Mouse (Mus musculus) limb, embryonic 11.5 days (tissue): ENCODE measurements at regions not wholly inside any gene's neighbourhood (a gene's known extent, or its start where the extent isn't known, plus 50 kb on each side); places are given as distances from the start of the nearest gene placed in this dataset.

Source experiments
- ATAC-seq: fragments of 200-750 bp; cut with Nextera tagmentation; 2 replicates; pipeline ENCODE4 v1.8.0; 2017; ENCODE audit warnings: low read depth; ENCODE audit not compliant: insufficient number of reproducible peaks, low FRiP score, low TSS enrichment
- DNase-seq: peaks from one replicate; pipeline ENCODE4 v3.0.0-alpha.2; 2015; ENCODE audit warnings: low spot score
- H3K27ac ChIP-seq: fragments of 300-500 bp; sonication (generic); replicated peaks from 2 replicates; pipeline ENCODE4 v1.5.1; 2014; ENCODE audit warnings: low read depth, mild to moderate bottlenecking, low read length
- H3K27me3 ChIP-seq: fragments of 300-500 bp; sonication (generic); 2 replicates; pipeline ENCODE4 v1.6.1; 2014; ENCODE audit warnings: mild to moderate bottlenecking, low read length, mixed read lengths; ENCODE audit not compliant: control insufficient read depth, insufficient read depth
- H3K36me3 ChIP-seq: fragments of 300-500 bp; sonication (generic); 2 replicates; pipeline ENCODE4 v1.6.1; 2014; ENCODE audit warnings: mild to moderate bottlenecking, low read length, moderate library complexity, mixed read lengths; ENCODE audit not compliant: control insufficient read depth, insufficient read depth
- H3K4me1 ChIP-seq: fragments of 300-500 bp; sonication (generic); 2 replicates; pipeline ENCODE4 v1.6.1; 2014; ENCODE audit warnings: low read length, mixed read lengths; ENCODE audit not compliant: control insufficient read depth, insufficient read depth
- H3K4me2 ChIP-seq: fragments of 300-500 bp; sonication (generic); 2 replicates; pipeline ENCODE4 v1.6.1; 2014; ENCODE audit warnings: low read depth, mild to moderate bottlenecking, moderate library complexity; ENCODE audit not compliant: severe bottlenecking
- H3K4me3 ChIP-seq: fragments of 300-500 bp; sonication (generic); 2 replicates; pipeline ENCODE4 v1.5.1; 2014; ENCODE audit warnings: low read depth, low read length
- H3K9ac ChIP-seq: fragments of 300-500 bp; sonication (generic); 2 replicates; pipeline ENCODE4 v1.6.1; 2014; ENCODE audit warnings: mild to moderate bottlenecking, low read length
- H3K9me3 ChIP-seq: fragments of 300-500 bp; sonication (generic); 2 replicates; pipeline ENCODE4 v1.6.1; 2016; ENCODE audit warnings: low read length; ENCODE audit not compliant: control insufficient read depth
- WGBS: fragments of 180-500 bp; shearing (Covaris S2); extraction: QIAGEN DNeasy Blood & Tissue Kit; methylation state at CpG from one replicate; pipeline ENCODE4 v1.1.7; 2014; 5-methylcytosine and 5-hydroxymethylcytosine counted together

DNA sequence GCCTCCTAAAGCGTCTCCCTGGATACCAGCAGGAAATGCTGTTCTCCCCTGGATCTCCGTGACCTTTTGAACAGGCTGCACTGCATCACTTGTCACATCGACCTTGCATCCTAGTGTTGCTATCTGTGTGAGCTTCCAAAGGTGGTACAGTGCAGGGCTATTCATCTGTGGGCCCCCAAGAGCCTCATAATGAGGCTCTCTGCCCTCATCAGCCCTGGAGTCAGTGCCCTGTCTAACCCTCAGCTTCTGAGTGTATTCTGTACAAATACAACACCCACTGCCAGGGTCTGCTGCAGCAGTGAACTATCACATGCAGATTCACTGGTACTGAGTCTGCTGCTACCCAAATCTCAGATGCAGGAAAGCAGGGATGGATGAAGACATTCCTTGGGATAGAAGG, 282.1 kb upstream of the Myt1l start:
- Histone ChIP-seq H3K9me3 (no peaks in the 10 kb centered on the region), H3K36me3 (no peaks in the 10 kb centered on the region), H3K27me3 (no peaks in the 10 kb centered on the region), H3K9ac (no peak overlapping the region), H3K4me1 (no peaks in the 10 kb centered on the region), H3K4me3 (no peak overlapping the region), H3K27ac (no peak overlapping the region), H3K4me2 (no peak overlapping the region)
- 44% methylated on average over 3 of the region's 3 CpGs for WGBS
- DNase-seq, result no peak
- no peak for ATAC-seq

DNA sequence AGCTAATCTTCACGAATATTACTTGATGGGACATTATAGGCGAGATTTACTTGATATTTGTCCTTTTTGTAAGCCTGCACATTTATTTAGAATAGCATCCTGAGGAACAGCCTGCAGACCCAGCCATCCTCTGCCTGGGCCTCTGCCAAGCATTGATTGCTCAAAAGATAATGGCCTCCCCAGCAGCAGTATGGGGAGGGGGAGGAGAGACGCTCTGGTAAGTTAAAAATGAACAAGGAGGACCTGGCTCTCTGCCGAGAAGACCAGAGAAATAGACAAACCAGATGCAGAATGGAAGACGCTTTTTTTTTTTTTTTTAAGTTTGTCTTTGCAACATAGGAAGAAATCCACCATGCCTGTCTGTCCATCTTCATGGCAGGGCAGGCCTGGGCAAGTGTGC, 280.8 kb upstream of the Myt1l start:
- no peak overlapping the region for H3K27ac ChIP-seq
- DNase-seq, result no peak
- no peaks in the 10 kb centered on the region for H3K9me3 ChIP-seq
- H3K9ac ChIP-seq, result no peak overlapping the region
- H3K4me2 ChIP-seq, result no peak overlapping the region
- no peaks in the 10 kb centered on the region for H3K36me3 ChIP-seq
- WGBS, result 67% methylated on average over 5 of the region's 5 CpGs
- no peaks in the 10 kb centered on the region for H3K4me1 ChIP-seq
- ATAC-seq, result no peak
- H3K4me3 ChIP-seq, result no peak overlapping the region
- H3K27me3 ChIP-seq, result no peaks in the 10 kb centered on the region

DNA sequence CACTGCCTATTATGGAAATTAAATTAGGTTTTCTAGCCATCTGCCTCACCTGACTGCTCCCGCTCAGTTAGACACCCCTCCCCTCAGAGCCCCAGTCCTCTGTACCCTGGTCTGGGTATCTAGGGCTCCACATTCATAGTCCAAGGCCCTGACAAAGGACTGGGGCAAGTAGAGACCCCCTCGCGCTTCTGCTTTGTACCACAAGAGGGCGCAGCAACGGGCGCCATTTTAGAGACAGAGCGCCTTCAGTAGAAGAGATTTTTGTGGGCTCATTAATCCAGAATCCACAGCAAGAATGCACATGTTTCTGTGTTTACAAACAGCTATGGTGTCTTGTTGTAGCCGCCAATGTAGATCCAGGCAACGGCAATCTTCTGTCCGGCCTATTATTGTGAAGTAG, 279.7 kb upstream of the Myt1l start:
- DNase-seq, result no peak
- no peak for ATAC-seq
- H3K4me2 ChIP-seq, result no peak overlapping the region
- H3K36me3 ChIP-seq, result no peaks in the 10 kb centered on the region
- no peak overlapping the region for H3K9ac ChIP-seq
- H3K27ac ChIP-seq, result no peak overlapping the region
- H3K27me3 ChIP-seq, result no peaks in the 10 kb centered on the region
- H3K4me3 ChIP-seq, result no peak overlapping the region
- WGBS, result 89% methylated on average over 10 of the region's 10 CpGs
- no peaks in the 10 kb centered on the region for H3K9me3 ChIP-seq
- H3K4me1 ChIP-seq, result no peaks in the 10 kb centered on the region

DNA sequence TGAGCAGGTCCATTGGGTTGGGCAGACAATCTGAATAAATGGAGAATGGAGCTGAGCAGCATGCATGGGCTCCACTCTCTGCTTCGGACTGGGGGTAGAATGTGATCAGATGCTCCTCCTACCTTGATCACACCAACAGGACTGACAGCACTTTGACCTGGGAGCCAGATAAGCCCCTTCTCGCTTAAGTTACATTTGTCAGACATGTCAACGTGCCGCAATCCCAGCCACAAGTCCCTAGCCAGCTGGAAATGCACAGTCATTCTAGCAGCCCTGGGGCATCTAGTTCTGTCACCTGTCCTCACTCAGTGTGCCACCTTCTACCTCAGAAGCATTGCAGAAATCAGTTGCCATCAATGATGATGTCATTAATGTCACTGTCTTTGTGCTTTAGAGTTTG, 272.1 kb upstream of the Myt1l start:
- no peaks in the 10 kb centered on the region for H3K36me3 ChIP-seq
- H3K9me3 ChIP-seq, result no peaks in the 10 kb centered on the region
- H3K27me3 ChIP-seq, result no peaks in the 10 kb centered on the region
- ATAC-seq (no peak), DNase-seq (no peak)
- no peak overlapping the region for H3K9ac ChIP-seq
- H3K4me1 ChIP-seq, result peaks cover 11% of the 10 kb centered on the region; the same call in 1 of the 2 replicates
- H3K27ac ChIP-seq, result no peak overlapping the region
- 86% methylated on average over 4 of the region's 4 CpGs for WGBS
- H3K4me3 ChIP-seq, result no peak overlapping the region
- no peak overlapping the region for H3K4me2 ChIP-seq

DNA sequence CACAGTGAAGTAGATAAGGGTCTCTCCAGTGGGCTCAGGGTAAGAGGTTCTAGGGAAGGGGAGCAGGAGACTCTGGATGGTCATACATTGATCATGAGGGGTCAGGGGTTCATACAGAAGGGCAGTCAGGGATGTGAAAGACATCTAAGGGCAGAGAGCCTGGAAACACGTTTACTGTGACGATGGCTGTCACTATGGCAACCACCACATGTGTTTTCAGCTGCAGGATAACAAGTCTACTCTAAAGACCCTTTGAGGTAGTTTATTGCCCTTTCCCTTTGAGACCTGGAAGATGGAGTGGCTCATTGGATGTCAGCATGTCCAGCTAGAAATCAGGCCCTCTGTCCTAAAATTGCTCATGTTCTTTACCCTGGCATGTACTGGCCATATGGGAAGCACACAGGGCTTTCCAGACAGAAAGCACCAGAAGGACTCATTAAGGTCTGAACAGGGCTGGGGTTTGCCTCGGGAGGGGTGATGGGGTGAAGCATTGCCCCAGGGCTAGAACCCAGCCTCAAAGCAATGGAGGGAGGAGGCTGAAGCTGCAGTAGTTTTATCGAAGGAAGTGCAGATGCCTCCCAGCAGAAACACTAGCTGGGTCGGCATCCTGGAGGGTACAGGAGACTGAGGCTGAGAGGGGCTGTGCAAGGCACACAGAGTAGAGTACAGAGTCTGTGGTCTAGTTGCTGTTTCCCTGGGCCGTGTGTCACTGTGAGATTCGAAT, 271.0 kb upstream of the Myt1l start:
- Histone ChIP-seq H3K4me2 (no peak overlapping the region), H3K27ac (peak overlapping the region; percentile 23), H3K9me3 (no peaks in the 10 kb centered on the region), H3K4me3 (no peak overlapping the region), H3K27me3 (no peaks in the 10 kb centered on the region), H3K4me1 (peaks cover 11% of the 10 kb centered on the region; the same call in 1 of the 2 replicates), H3K9ac (no peak overlapping the region), H3K36me3 (no peaks in the 10 kb centered on the region)
- ATAC-seq, result peak; percentile 36; the same call in 1 of the 2 replicates
- 15% methylated on average over 7 of the region's 7 CpGs for WGBS
- DNase-seq, result peak; percentile 62

DNA sequence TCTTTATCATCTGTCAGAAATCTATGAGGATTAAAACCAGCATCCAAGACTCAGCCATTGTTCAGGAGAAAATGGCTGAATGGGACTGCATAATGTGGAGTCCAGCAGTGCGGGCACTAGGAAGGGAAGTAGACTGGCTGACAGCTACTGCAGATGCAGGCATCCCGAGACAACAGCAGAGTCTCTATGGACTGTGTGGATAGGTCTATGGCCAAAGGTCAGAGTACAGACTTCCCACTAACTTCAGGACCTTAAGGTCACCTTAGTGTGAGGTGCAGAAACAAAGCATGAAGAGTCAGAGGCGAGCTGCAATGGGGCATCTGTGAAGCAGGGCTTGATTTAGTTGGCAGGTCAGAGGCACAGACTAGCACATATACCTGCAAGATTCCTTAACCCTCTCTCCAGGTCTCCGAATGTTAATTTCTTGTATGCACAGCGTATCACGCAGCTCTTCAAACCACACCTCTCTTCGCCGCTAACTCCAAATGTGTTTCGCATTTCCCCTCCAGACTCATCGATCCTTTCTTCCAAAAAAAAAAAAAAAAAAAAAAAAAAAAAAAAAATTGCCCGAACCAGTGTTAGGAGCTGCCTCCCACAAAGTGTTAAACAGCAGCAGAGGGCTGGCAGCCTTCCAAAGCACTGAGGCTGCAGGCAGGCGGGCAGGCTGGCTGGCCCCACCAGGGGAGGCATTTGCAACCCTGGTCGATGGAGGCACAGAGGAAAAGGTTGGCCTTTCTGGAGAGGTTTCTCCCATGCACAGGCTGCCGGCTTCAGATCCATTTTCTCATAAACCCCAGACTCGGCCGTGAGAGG, 270.2 kb upstream of the Myt1l start:
- WGBS, result 17% methylated on average over 16 of the region's 16 CpGs
- H3K27ac ChIP-seq, result peak overlapping the region; percentile 23
- peak; percentile 83 for ATAC-seq
- no peaks in the 10 kb centered on the region for H3K9me3 ChIP-seq
- H3K36me3 ChIP-seq, result no peaks in the 10 kb centered on the region
- no peak overlapping the region for H3K4me3 ChIP-seq
- peak; percentile 76 for DNase-seq
- no peaks in the 10 kb centered on the region for H3K27me3 ChIP-seq
- H3K4me2 ChIP-seq, result no peak overlapping the region; the same call in 1 of the 2 replicates
- H3K4me1 ChIP-seq, result peaks cover 11% of the 10 kb centered on the region; the same call in 1 of the 2 replicates
- H3K9ac ChIP-seq, result no peak overlapping the region

DNA sequence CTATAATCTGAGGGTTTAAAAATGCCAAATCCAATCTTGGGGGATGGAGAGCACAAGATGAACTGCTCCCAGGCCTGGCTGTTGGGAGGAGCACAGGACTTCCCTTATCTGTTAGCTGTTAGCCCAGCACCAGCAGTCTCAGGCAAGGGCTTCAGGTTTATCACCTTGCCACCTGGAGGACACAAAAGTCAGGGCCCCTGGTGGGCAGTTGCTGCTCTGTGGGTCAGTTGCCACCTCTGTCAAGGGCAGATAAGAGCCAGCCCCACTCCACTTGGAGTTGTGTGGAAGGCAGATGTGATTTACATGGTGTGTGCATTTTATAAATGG, 269.7 kb upstream of the Myt1l start:
- Histone ChIP-seq H3K27me3 (no peaks in the 10 kb centered on the region), H3K9ac (no peak overlapping the region), H3K4me1 (peaks cover 11% of the 10 kb centered on the region; the same call in 1 of the 2 replicates), H3K4me2 (no peak overlapping the region; the same call in 1 of the 2 replicates), H3K27ac (no peak overlapping the region; the same call in none of the 2 replicates), H3K4me3 (no peak overlapping the region), H3K36me3 (no peaks in the 10 kb centered on the region), H3K9me3 (no peaks in the 10 kb centered on the region)
- DNase-seq (no peak), ATAC-seq (peak; percentile 37; the same call in 1 of the 2 replicates)

DNA sequence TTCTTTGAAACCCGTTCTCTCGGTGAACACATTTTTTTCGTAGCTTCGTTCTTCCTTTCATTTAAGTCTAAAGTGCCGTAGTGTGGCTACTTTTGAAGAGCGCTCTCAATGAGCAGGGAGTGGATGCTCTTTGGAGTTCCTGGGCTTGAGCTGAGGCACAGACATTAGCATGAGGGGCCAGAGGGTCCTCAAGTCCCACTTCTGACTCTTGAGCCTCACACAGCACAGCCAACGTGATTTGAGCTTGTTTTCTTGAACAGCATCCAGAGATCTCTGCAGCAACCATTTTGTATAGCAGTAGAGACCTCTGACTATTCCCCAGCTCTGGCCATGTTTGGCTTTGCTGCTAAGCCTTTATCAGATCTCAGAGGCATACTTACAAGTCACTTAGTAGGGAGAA, 269.2 kb upstream of the Myt1l start:
- 69% methylated on average over 7 of the region's 7 CpGs for WGBS
- Histone ChIP-seq H3K9me3 (no peaks in the 10 kb centered on the region), H3K4me1 (peaks cover 11% of the 10 kb centered on the region; the same call in 1 of the 2 replicates), H3K27ac (no peak overlapping the region), H3K4me3 (no peak overlapping the region), H3K36me3 (no peaks in the 10 kb centered on the region), H3K4me2 (no peak overlapping the region), H3K27me3 (no peaks in the 10 kb centered on the region), H3K9ac (no peak overlapping the region)
- no peak for ATAC-seq
- no peak for DNase-seq
